Mouse (Mus musculus) MEL (cell line): ENCODE measurements around the gene Elof1.

Experiments
- BHLHE40 ChIP-seq: IDR thresholded peaks from 2 replicates; pipeline ENCODE4 v1.6.1; 2012; ENCODE audit warnings: low read depth, mild to moderate bottlenecking, inconsistent platforms, low read length, improper control_type of control experiment, borderline replicate concordance
- CTCF ChIP-seq, 3 experiments: IDR thresholded peaks in 2 of 3; conservative IDR thresholded peaks in 1 of 3; 2 replicates each; pipeline ENCODE4 v1.5.1; 2011 to 2012; ENCODE audit warnings: low read length in 3 of 3, low read depth in 2 of 3, mild to moderate bottlenecking in 2 of 3, improper control_type of control experiment in 1 of 3, inconsistent platforms in 1 of 3, mixed read lengths in 1 of 3, moderate library complexity in 1 of 3; ENCODE audit not compliant: control insufficient read depth in 1 of 3, insufficient read depth in 1 of 3, poor library complexity in 1 of 3, severe bottlenecking in 1 of 3
- GATA1 ChIP-seq: IDR thresholded peaks from 2 replicates; pipeline ENCODE4 v1.6.1; 2011; ENCODE audit warnings: low read depth, low read length, improper control_type of control experiment
- MAFK ChIP-seq: IDR thresholded peaks from 2 replicates; pipeline ENCODE4 v1.6.1; 2011; ENCODE audit warnings: low read depth, mild to moderate bottlenecking, low read length, improper control_type of control experiment, borderline replicate concordance
- MYB ChIP-seq: IDR thresholded peaks from 2 replicates; pipeline ENCODE4 v1.6.1; 2011; ENCODE audit warnings: mild to moderate bottlenecking, low read depth, low read length, improper control_type of control experiment
- POLR2A ChIP-seq, 2 experiments: IDR thresholded peaks; 2 replicates each; pipeline ENCODE4 v1.6.1; 2011 to 2012; ENCODE audit warnings: low read length in 2 of 2, mild to moderate bottlenecking in 2 of 2, control low read depth in 1 of 2, improper control_type of control experiment in 1 of 2, low read depth in 1 of 2, moderate library complexity in 1 of 2; ENCODE audit not compliant: control insufficient read depth in 1 of 2, insufficient read depth in 1 of 2, poor library complexity in 1 of 2
- SMC3 ChIP-seq: IDR thresholded peaks from 2 replicates; pipeline ENCODE4 v1.6.1; 2011; ENCODE audit warnings: low read depth, low read length, improper control_type of control experiment
- USF1 ChIP-seq: IDR thresholded peaks from 2 replicates; pipeline ENCODE4 v1.6.1; 2014; ENCODE audit warnings: low read depth, mild to moderate bottlenecking, inconsistent platforms, low read length, improper control_type of control experiment, moderate library complexity
- ZC3H11A ChIP-seq: IDR thresholded peaks from 2 replicates; pipeline ENCODE4 v1.6.1; 2012; ENCODE audit warnings: low read depth, mild to moderate bottlenecking, inconsistent platforms, low read length, improper control_type of control experiment

- TF ChIP-seq GATA1 (peak; percentile 50; the same call in 1 of the 2 replicates), ZC3H11A (no peak), CTCF (IDR thresholded peaks at IDR 0.05 in 2 of 3, conservative IDR thresholded peaks at IDR 0.05 in 1 of 3; ENCODE audit: control insufficient read depth in 1 of 3, insufficient read depth in 1 of 3, low read depth in 2 of 3, low read length in 3 of 3, poor library complexity in 1 of 3, severe bottlenecking in 1 of 3) (no peak; a peak in 1 of 6 replicates), BHLHE40 (no peak), USF1 (no peak), POLR2A (IDR thresholded peaks at IDR 0.05; ENCODE audit: control insufficient read depth in 1 of 2, insufficient read depth in 1 of 2, low read depth in 1 of 2, low read length in 2 of 2, poor library complexity in 1 of 2) (no peak), SMC3 (no peak), MAFK (no peak), MYB (no peak)
These were observed 29.8 kb downstream of the Elof1 start for GRCm38 (mm10) chr9:22087034-22087618.
